Mouse (Mus musculus) lung, embryonic 16.5 days (tissue): ENCODE results near the gene Nbas. TPM values are rescaled to one million over a fixed set of nuclear protein-coding genes. Genes with fewer than 3 reads are reported as not detected.

Source experiments
- ATAC-seq: fragments of 200-750 bp; cut with Nextera tagmentation; 2 replicates; pipeline ENCODE4 v1.8.0; 2017; ENCODE audit warnings: low read depth, mild to moderate bottlenecking, moderate library complexity
- H3K27ac ChIP-seq: fragments of 300-500 bp; sonication (generic); 2 replicates; pipeline ENCODE4 v1.5.1; 2014; ENCODE audit warnings: mild to moderate bottlenecking, control low read depth, low read length
- H3K27me3 ChIP-seq: fragments of 300-500 bp; sonication (generic); 2 replicates; pipeline ENCODE4 v1.6.1; 2014; ENCODE audit warnings: low read depth, low read length, mixed read lengths; ENCODE audit not compliant: control insufficient read depth, insufficient read depth
- H3K36me3 ChIP-seq: fragments of 300-500 bp; sonication (generic); 2 replicates; pipeline ENCODE4 v1.6.1; 2014; ENCODE audit warnings: low read length; ENCODE audit not compliant: control insufficient read depth, insufficient read depth
- H3K4me1 ChIP-seq: fragments of 300-500 bp; sonication (generic); replicated peaks from 2 replicates; pipeline ENCODE4 v1.6.1; 2014; ENCODE audit warnings: low read length, mixed read lengths; ENCODE audit not compliant: control insufficient read depth, insufficient read depth
- H3K4me2 ChIP-seq: fragments of 300-500 bp; sonication (generic); 2 replicates; pipeline ENCODE4 v1.6.1; 2014; ENCODE audit warnings: low read depth, low read length, control low read depth
- H3K4me3 ChIP-seq: fragments of 300-500 bp; sonication (generic); 2 replicates; pipeline ENCODE4 v1.5.1; 2014; ENCODE audit warnings: mild to moderate bottlenecking, low read length, control low read depth
- H3K9ac ChIP-seq: fragments of 300-500 bp; sonication (generic); 2 replicates; pipeline ENCODE4 v1.6.1; 2014; ENCODE audit warnings: low read length, control low read depth
- H3K9me3 ChIP-seq: fragments of 300-500 bp; sonication (generic); 2 replicates; pipeline ENCODE4 v1.6.1; 2016; ENCODE audit warnings: low read length; ENCODE audit not compliant: control insufficient read depth
- WGBS: fragments of 180-500 bp; shearing (Covaris S2); extraction: QIAGEN DNeasy Blood & Tissue Kit; methylation state at CpG from one replicate; pipeline ENCODE4 v1.1.7; 2014; 5-methylcytosine and 5-hydroxymethylcytosine counted together
- polyA plus RNA-seq: library from polyadenylated mRNA; unstranded; fragments of >200 nt; fragmentation: Nextera tagmentation; extraction: Ambion mirVana; gene quantifications from 2 replicates; pipeline ENCODE4 v1.2.1, GENCODE M21; 2015

The Nbas gene
- polyA plus RNA-seq, 1 experiment from 2014 or later = 12.6 TPM

DNA sequence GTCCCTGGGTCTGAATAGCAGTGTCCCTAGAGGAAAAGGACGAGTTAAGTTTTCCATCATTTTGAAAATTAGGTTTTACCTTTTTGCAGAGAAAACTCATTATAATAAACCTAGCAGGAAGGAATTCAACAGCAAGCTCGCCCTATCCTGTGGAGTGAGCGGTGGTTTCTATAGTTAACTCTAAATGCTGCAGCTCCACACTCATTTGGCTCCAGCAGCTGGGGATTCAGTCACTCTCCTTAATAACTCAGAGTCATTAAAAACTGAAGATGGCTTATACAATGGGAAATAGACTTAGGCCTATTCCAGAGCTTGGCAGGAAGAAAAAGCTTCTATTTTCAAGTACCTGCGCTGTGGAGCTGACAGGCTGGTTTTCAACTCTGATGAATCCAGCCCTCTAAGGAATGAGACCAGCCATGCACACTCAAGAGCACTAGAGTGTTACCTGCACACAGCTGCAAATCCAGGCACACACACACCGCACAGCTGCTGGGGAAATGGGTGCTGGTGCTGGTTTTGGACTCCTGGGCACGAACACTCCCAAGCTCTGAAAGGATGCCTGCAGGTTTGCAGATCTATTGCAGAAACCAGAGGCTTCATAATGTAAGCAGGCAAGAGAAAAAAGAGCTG, 316.7 kb downstream of the Nbas start:
- Histone ChIP-seq H3K4me3 (no peak overlapping the region), H3K27me3 (no peaks in the 10 kb centered on the region), H3K4me2 (no peak overlapping the region), H3K36me3 (0 out of 2 replicates have a peak, but pooled peaks cover 2% of the 10 kb centered on the region), H3K9me3 (no peaks in the 10 kb centered on the region), H3K4me1 (no peaks in the 10 kb centered on the region), H3K9ac (no peak overlapping the region), H3K27ac (no peak overlapping the region)
- WGBS = 87% methylated on average over 6 of the region's 6 CpGs
- ATAC-seq = no peak

DNA sequence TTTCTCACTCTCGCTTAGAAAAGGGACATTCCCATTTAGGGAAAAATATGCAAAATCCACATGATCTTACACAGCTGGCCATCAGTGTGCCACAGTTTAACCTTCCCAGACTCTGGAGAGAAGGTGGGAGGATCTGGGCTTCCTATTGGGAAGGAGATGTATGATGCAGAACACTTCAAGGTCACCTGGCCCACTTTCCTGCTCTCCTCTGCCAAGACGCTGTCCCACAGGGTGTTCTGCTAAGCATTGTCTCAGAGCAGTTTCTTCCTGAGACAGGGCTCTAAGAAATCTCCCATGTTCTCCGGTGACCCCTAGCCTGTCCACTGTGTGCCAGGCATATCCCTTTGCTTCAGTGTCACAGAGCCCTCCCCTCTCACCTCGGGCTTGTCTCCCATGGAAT, 318.7 kb downstream of the Nbas start:
- H3K36me3 ChIP-seq = no peaks in the 10 kb centered on the region
- WGBS = 74% methylated on average over 4 of the region's 4 CpGs
- no peak overlapping the region for H3K4me3 ChIP-seq
- no peaks in the 10 kb centered on the region for H3K27me3 ChIP-seq
- H3K27ac ChIP-seq = no peak overlapping the region
- no peaks in the 10 kb centered on the region for H3K9me3 ChIP-seq
- H3K9ac ChIP-seq = no peak overlapping the region
- no peak overlapping the region for H3K4me2 ChIP-seq
- ATAC-seq = no peak
- no peaks in the 10 kb centered on the region for H3K4me1 ChIP-seq

DNA sequence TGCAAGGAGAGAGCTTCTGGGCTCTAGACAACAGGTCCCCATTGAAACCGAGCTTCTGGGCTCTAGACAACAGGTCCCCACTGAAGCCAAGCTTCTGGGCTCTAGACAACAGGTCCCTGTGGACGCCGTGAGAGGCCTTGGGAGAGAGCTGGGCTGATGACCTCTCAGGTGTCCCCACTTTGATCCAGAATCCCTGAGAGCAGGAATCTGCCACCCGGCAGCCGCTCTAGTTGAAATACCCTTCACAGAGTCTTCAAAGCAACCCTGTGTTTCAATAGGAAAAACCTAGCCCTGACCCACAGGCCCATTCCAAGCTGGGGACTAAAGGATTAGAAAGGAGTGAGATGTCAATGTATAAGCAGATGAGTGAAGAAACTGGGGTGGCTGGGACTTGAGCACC, 320.1 kb downstream of the Nbas start:
- Histone ChIP-seq H3K9me3 (no peaks in the 10 kb centered on the region), H3K4me1 (no peaks in the 10 kb centered on the region), H3K36me3 (no peaks in the 10 kb centered on the region), H3K9ac (no peak overlapping the region), H3K4me3 (no peak overlapping the region), H3K27ac (no peak overlapping the region), H3K4me2 (no peak overlapping the region), H3K27me3 (no peaks in the 10 kb centered on the region)
- ATAC-seq = no peak
- 85% methylated on average over 5 of the region's 5 CpGs for WGBS

DNA sequence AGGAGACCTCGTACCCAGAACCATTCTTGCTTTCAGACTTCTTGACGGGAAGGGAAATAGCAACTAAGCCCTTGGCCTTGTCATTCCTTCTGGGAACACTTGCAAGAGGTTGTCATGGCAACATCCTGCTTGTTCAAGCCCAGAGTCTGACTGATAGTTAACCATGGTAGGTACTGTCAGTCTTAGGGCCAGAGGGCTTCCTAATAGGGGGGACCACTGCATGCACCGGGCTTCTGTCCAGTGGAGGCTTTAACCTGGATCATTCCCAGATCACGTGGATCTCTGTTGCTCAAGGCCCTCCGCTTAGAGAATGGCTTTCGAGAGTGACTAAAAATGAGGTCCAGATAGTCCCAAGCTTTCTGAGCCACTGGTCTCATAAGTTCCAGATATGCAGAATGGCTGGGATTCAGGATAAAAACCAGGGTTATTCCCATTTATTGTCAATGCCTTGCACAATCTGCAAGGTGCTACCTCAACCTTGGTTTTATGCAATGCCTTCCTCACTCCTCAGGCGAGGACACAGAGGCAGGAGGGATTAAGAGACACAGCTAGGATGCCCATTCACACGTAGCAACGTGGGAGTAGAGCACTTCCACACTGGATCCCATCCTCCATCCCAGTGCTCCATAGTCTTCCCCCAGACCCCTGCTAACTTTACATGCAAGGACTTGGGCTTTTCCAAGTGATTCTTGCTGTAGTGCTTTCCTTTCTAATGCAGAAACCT, 326.0 kb downstream of the Nbas start:
- Histone ChIP-seq H3K4me1 (no peaks in the 10 kb centered on the region), H3K27ac (no peak overlapping the region), H3K9me3 (no peaks in the 10 kb centered on the region), H3K36me3 (no peaks in the 10 kb centered on the region), H3K4me3 (no peak overlapping the region), H3K4me2 (no peak overlapping the region), H3K9ac (no peak overlapping the region), H3K27me3 (no peaks in the 10 kb centered on the region)
- WGBS = 61% methylated on average over 9 of the region's 9 CpGs
- 0 out of 2 replicates have a peak, but pooled peaks have one; percentile 45 for ATAC-seq

DNA sequence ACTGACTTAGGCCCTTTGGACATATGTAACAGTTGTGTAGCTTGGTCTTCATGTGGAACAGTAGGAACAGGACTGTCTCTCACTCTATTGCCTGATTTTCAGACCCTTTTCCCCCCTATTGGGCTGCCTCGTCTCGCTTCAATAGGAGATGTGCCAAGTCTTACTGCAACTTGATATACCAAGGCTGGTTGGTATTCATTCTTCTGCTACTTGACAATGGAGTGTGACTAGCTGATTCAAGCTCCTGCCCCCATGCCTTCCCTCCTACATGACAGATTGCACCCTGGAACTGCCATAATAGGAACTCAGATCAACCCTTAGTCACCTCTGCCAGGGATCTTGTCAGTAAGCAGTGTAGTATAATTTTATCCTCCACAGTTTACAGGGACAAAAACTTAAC, 328.1 kb downstream of the Nbas start:
- no peaks in the 10 kb centered on the region for H3K36me3 ChIP-seq
- H3K4me1 ChIP-seq = no peaks in the 10 kb centered on the region
- ATAC-seq = no peak
- H3K9ac ChIP-seq = no peak overlapping the region
- WGBS = 67% methylated on average over 2 of the region's 2 CpGs
- no peak overlapping the region for H3K4me3 ChIP-seq
- H3K4me2 ChIP-seq = no peak overlapping the region
- H3K9me3 ChIP-seq = no peaks in the 10 kb centered on the region
- H3K27ac ChIP-seq = no peak overlapping the region
- no peaks in the 10 kb centered on the region for H3K27me3 ChIP-seq

GRCm38 (mm10) chr12:13598545-13598944, 329.6 kb downstream of the Nbas start:
- Histone ChIP-seq H3K9ac (no peak overlapping the region), H3K9me3 (no peaks in the 10 kb centered on the region), H3K36me3 (no peaks in the 10 kb centered on the region), H3K4me3 (no peak overlapping the region), H3K27me3 (no peaks in the 10 kb centered on the region), H3K4me2 (no peak overlapping the region), H3K27ac (no peak overlapping the region), H3K4me1 (no peaks in the 10 kb centered on the region)
- ATAC-seq = no peak
- WGBS = 65% methylated on average over 4 of the region's 4 CpGs

DNA sequence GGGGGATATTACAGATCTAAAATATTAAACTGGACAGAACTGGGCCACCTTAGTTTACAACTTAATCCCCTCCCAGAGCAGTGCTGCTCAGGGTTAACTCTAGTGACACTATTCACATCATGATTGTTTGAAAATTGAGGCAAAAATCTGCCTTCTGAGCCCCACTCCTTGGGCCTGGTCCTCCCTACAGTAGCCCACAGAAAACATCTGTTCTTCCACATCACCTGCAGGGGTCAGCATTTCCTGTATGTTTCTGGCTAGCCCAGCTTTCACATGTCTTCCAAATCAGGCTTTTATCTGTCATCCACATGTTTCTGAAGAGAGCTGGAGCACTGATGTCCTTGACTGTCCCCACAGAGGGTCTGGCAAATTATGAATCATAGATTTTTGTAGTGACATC, 333.5 kb downstream of the Nbas start:
- no peak for ATAC-seq
- Histone ChIP-seq H3K4me3 (no peak overlapping the region), H3K4me1 (no peaks in the 10 kb centered on the region), H3K4me2 (no peak overlapping the region), H3K36me3 (no peaks in the 10 kb centered on the region), H3K9ac (no peak overlapping the region), H3K9me3 (no peaks in the 10 kb centered on the region), H3K27ac (no peak overlapping the region), H3K27me3 (no peaks in the 10 kb centered on the region)

DNA sequence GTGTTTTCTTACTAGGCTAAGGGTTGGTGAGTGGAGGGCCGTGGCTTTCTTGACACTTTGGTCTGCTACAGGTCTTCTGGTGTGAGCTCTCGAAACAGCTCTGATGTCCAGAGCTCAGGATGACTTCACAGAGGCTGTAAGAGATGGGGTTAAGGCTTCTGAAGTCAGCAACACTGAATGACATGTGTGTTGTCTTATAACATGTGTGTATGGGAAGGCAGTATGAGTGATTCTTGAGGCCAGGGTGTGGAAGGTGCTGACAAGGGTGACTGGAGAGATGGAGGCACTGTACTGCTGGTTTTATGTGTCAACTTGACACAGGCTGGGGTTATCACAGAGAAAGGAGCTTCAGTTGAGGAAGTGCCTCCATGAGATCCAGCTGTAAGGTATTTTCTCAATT, 338.1 kb downstream of the Nbas start:
- no peaks in the 10 kb centered on the region for H3K9me3 ChIP-seq
- H3K9ac ChIP-seq = no peak overlapping the region
- no peaks in the 10 kb centered on the region for H3K36me3 ChIP-seq
- no peak overlapping the region for H3K4me2 ChIP-seq
- no peaks in the 10 kb centered on the region for H3K27me3 ChIP-seq
- no peak overlapping the region for H3K27ac ChIP-seq
- H3K4me3 ChIP-seq = no peak overlapping the region
- 64% methylated on average over 2 of the region's 2 CpGs for WGBS
- no peak for ATAC-seq
- no peaks in the 10 kb centered on the region for H3K4me1 ChIP-seq

- Histone ChIP-seq H3K36me3 (no peaks in the 10 kb centered on the region), H3K4me2 (no peak overlapping the region), H3K9ac (no peak overlapping the region), H3K4me1 (no peaks in the 10 kb centered on the region), H3K27ac (no peak overlapping the region), H3K9me3 (no peaks in the 10 kb centered on the region), H3K4me3 (no peak overlapping the region), H3K27me3 (no peaks in the 10 kb centered on the region)
- WGBS = 51% methylated on average over 11 of the region's 11 CpGs
- ATAC-seq = no peak
Observed at GRCm38 (mm10) chr12:13609027-13609426, 340.1 kb downstream of the Nbas start.
